Comparison of ENCODE assay signal across 9 mouse cellular contexts in genomic region chr7:24363228-24363627, GRCm38 (mm10). TPM values are rescaled to one million over a fixed set of nuclear protein-coding genes. Genes with fewer than 3 reads are reported as not detected.
A peak's percentile ranks its signal among the peaks of the same experiment; 100 is the strongest.
DNase-seq lines count a peak whose midpoint lies in the region; ATAC-seq and TF ChIP-seq lines count a peak whose summit lies in the region.
"Had no signal": no experiment of that assay in that cellular context is flagged by ENCODE, and none has a peak within 500 bp of the region (broad histone marks: within the 10 kb centered on the region; RNA-seq: fewer than 3 reads in every experiment).

No protein-coding gene starts in this region.

- TF ChIP-seq CTCF in forebrain, postnatal 0 days (IDR thresholded peaks at IDR 0.05; ENCODE audit: low read depth): peak; percentile 61

- H3K9ac ChIP-seq in forebrain, postnatal 0 days: no peak overlapping the region
- H3K9ac ChIP-seq in forebrain, embryonic 12.5 days: no peak overlapping the region
- H3K9ac ChIP-seq in neural tube, embryonic 11.5 days (ENCODE audit: low read length): no peak overlapping the region
- H3K9ac ChIP-seq in neural tube, embryonic 15.5 days (replicated peaks): no peak overlapping the region
- H3K9ac ChIP-seq: liver, embryonic 15.5 days had no signal

- no peaks in the 10 kb centered on the region for H3K4me1 ChIP-seq in forebrain, postnatal 0 days (ENCODE audit: insufficient read depth)
- no peaks in the 10 kb centered on the region for H3K4me1 ChIP-seq in forebrain, embryonic 12.5 days
- H3K4me1 ChIP-seq in neural tube, embryonic 11.5 days (ENCODE audit: control insufficient read depth, insufficient read depth, low read length): no peaks in the 10 kb centered on the region
- H3K4me1 ChIP-seq in neural tube, embryonic 15.5 days: no peaks in the 10 kb centered on the region

- 26% methylated on average over 6 of the region's 7 CpGs for WGBS in forebrain, postnatal 0 days
- 24% methylated on average over 7 of the region's 7 CpGs for whole genome bisulfite sequencing in forebrain, embryonic 12.5 days
- WGBS in neural tube, embryonic 11.5 days: 30% methylated on average over 7 of the region's 7 CpGs
- WGBS in neural tube, embryonic 15.5 days: 26% methylated on average over 7 of the region's 7 CpGs

- no peaks in the 10 kb centered on the region for H3K27me3 ChIP-seq in forebrain, postnatal 0 days (ENCODE audit: insufficient read depth, low read length)
- H3K27me3 ChIP-seq in forebrain, embryonic 12.5 days: peaks cover 13% of the 10 kb centered on the region
- no peaks in the 10 kb centered on the region for H3K27me3 ChIP-seq in neural tube, embryonic 11.5 days (ENCODE audit: control insufficient read depth, insufficient read depth, low read length)
- H3K27me3 ChIP-seq in neural tube, embryonic 15.5 days (replicated peaks): no peaks in the 10 kb centered on the region; the same call in 1 of the 2 replicates

- no peak for ATAC-seq in forebrain, postnatal 0 days
- ATAC-seq in forebrain, embryonic 12.5 days (ENCODE audit: low FRiP score): no peak
- no peak for ATAC-seq in neural tube, embryonic 11.5 days (ENCODE audit: insufficient read depth, low FRiP score, low TSS enrichment)
- ATAC-seq in neural tube, embryonic 15.5 days (ENCODE audit: low FRiP score): no peak
- ATAC-seq in monocyte, adult 5-6 weeks (replicated peaks; ENCODE audit: insufficient number of reproducible peaks, low FRiP score, low TSS enrichment, poor library complexity, severe bottlenecking): no peak

- no peak overlapping the region for H3K4me2 ChIP-seq in forebrain, postnatal 0 days (ENCODE audit: low read depth)
- H3K4me2 ChIP-seq in forebrain, embryonic 12.5 days: no peak overlapping the region
- no peak overlapping the region for H3K4me2 ChIP-seq in neural tube, embryonic 11.5 days (ENCODE audit: low read depth)
- H3K4me2 ChIP-seq in neural tube, embryonic 15.5 days: no peak overlapping the region
- H3K4me2 ChIP-seq: liver, embryonic 15.5 days had no signal

- H3K4me3 ChIP-seq in forebrain, postnatal 0 days (ENCODE audit: low read depth, low read length): no peak overlapping the region
- H3K4me3 ChIP-seq in forebrain, embryonic 12.5 days (replicated peaks): no peak overlapping the region
- H3K4me3 ChIP-seq in neural tube, embryonic 11.5 days (ENCODE audit: low read depth, low read length): no peak overlapping the region
- no peak overlapping the region for H3K4me3 ChIP-seq in neural tube, embryonic 15.5 days (replicated peaks)
- H3K4me3 ChIP-seq: liver, embryonic 15.5 days had no signal

- peak; percentile 44 for DNase-seq in forebrain, postnatal 0 days
- peak; percentile 57 for DNase-seq in neural tube, embryonic 11.5 days (ENCODE audit: low spot score)
- peak; percentile 32 for DNase-seq in embryo, embryonic 10 days (ENCODE audit: low spot score)
- DNase-seq in mesoderm, embryonic 11.5 days (ENCODE audit: low read depth, low spot score): peak; percentile 56
- DNase-seq in cerebellum, postnatal 36 days: no peak

- H3K9me3 ChIP-seq in forebrain, postnatal 0 days (ENCODE audit: low read length): no peaks in the 10 kb centered on the region
- no peaks in the 10 kb centered on the region for H3K9me3 ChIP-seq in forebrain, embryonic 12.5 days
- no peaks in the 10 kb centered on the region for H3K9me3 ChIP-seq in neural tube, embryonic 11.5 days (ENCODE audit: control insufficient read depth, low read length)
- no peaks in the 10 kb centered on the region for H3K9me3 ChIP-seq in neural tube, embryonic 15.5 days (replicated peaks)
- H3K9me3 ChIP-seq: liver, embryonic 15.5 days had no signal

- H3K27ac ChIP-seq in forebrain, postnatal 0 days (ENCODE audit: low read depth, low read length): no peak overlapping the region
- H3K27ac ChIP-seq in forebrain, embryonic 12.5 days: no peak overlapping the region
- H3K27ac ChIP-seq in neural tube, embryonic 11.5 days (ENCODE audit: low read depth, low read length): no peak overlapping the region
- no peak overlapping the region for H3K27ac ChIP-seq in neural tube, embryonic 15.5 days (replicated peaks)
- H3K27ac ChIP-seq: liver, embryonic 15.5 days had no signal

- H3K36me3 ChIP-seq in forebrain, postnatal 0 days (ENCODE audit: insufficient read depth): no peaks in the 10 kb centered on the region
- no peaks in the 10 kb centered on the region for H3K36me3 ChIP-seq in forebrain, embryonic 12.5 days (replicated peaks)
- H3K36me3 ChIP-seq in neural tube, embryonic 11.5 days (ENCODE audit: control insufficient read depth, insufficient read depth, low read length): no peaks in the 10 kb centered on the region
- H3K36me3 ChIP-seq in neural tube, embryonic 15.5 days: no peaks in the 10 kb centered on the region
- H3K36me3 ChIP-seq: liver, embryonic 15.5 days had no signal

RNA-seq across cellular contexts. Expression of gene Kcnn4, which starts 6.8 kb away (rescaled TPM):
- total RNA-seq in forebrain, postnatal 0 days (2014; rRNA removed): 1.2 and 1.5 TPM in 2 replicates
- polyA plus RNA-seq in forebrain, postnatal 0 days (2015; fragmentation: Nextera tagmentation; extraction: Ambion mirVana): 0.88 and 1.1 TPM in 2 replicates
- polyA plus RNA-seq in forebrain, embryonic 12.5 days (2016; fragmentation: Nextera tagmentation; extraction: Ambion mirVana): 1.1 and 1.4 TPM in 2 replicates
- 2.4 and 3.8 TPM in 2 replicates for polyA plus RNA-seq in neural tube, embryonic 11.5 days (2014; fragmentation: Nextera tagmentation; extraction: Ambion mirVana)
- 3.0 and 11.2 TPM in 2 replicates for polyA plus RNA-seq in neural tube, embryonic 15.5 days (2015; fragmentation: Nextera tagmentation; extraction: Ambion mirVana)
- 10.3 to 11.8 TPM (median 11.5 TPM) in 3 replicates for total RNA-seq in monocyte, adult 5-6 weeks (2017)

RNA-seq across cellular contexts. Expression of gene Lypd5, which starts 14.2 kb away (rescaled TPM):
- not detected in 2 replicates for total RNA-seq in forebrain, postnatal 0 days (2014; rRNA removed)
- polyA plus RNA-seq in forebrain, postnatal 0 days (2015; fragmentation: Nextera tagmentation; extraction: Ambion mirVana): not detected in 2 replicates
- polyA plus RNA-seq in forebrain, embryonic 12.5 days (2016; fragmentation: Nextera tagmentation; extraction: Ambion mirVana): not detected in 2 replicates
- polyA plus RNA-seq in neural tube, embryonic 11.5 days (2014; fragmentation: Nextera tagmentation; extraction: Ambion mirVana): not detected in 2 replicates
- 0.06 TPM in 1 of 2 replicates, not detected in the other for polyA plus RNA-seq in neural tube, embryonic 15.5 days (2015; fragmentation: Nextera tagmentation; extraction: Ambion mirVana)
- total RNA-seq in monocyte, adult 5-6 weeks (2017): not detected in 3 replicates
- polyA plus RNA-seq: liver, embryonic 15.5 days had no signal

RNA-seq across cellular contexts. Expression of gene Tescl, which starts 29.5 kb away (rescaled TPM):
- not detected in 2 replicates for total RNA-seq in forebrain, postnatal 0 days (2014; rRNA removed)
- polyA plus RNA-seq in forebrain, postnatal 0 days (2015; fragmentation: Nextera tagmentation; extraction: Ambion mirVana): not detected in 2 replicates
- polyA plus RNA-seq in forebrain, embryonic 12.5 days (2016; fragmentation: Nextera tagmentation; extraction: Ambion mirVana): not detected in 2 replicates
- polyA plus RNA-seq in neural tube, embryonic 11.5 days (2014; fragmentation: Nextera tagmentation; extraction: Ambion mirVana): not detected in 2 replicates
- polyA plus RNA-seq in neural tube, embryonic 15.5 days (2015; fragmentation: Nextera tagmentation; extraction: Ambion mirVana): 0.24 and 0.29 TPM in 2 replicates
- 2.3 TPM in 1 of 3 replicates, not detected in the others for total RNA-seq in monocyte, adult 5-6 weeks (2017)
- polyA plus RNA-seq: liver, embryonic 15.5 days had no signal

RNA-seq across cellular contexts. Expression of gene Smg9, which starts 36.2 kb away (rescaled TPM):
- 23.9 and 31.8 TPM in 2 replicates for total RNA-seq in forebrain, postnatal 0 days (2014; rRNA removed)
- 25.2 and 28.5 TPM in 2 replicates for polyA plus RNA-seq in forebrain, postnatal 0 days (2015; fragmentation: Nextera tagmentation; extraction: Ambion mirVana)
- 25.6 and 29.1 TPM in 2 replicates for polyA plus RNA-seq in forebrain, embryonic 12.5 days (2016; fragmentation: Nextera tagmentation; extraction: Ambion mirVana)
- 21.8 and 27.3 TPM in 2 replicates for polyA plus RNA-seq in neural tube, embryonic 11.5 days (2014; fragmentation: Nextera tagmentation; extraction: Ambion mirVana)
- 34.4 and 38.3 TPM in 2 replicates for polyA plus RNA-seq in neural tube, embryonic 15.5 days (2015; fragmentation: Nextera tagmentation; extraction: Ambion mirVana)
- 20.1 to 30.8 TPM (median 22.6 TPM) in 3 replicates for total RNA-seq in monocyte, adult 5-6 weeks (2017)

RNA-seq across cellular contexts. Expression of gene Zfp94, which starts 46.8 kb away (rescaled TPM):
- total RNA-seq in forebrain, postnatal 0 days (2014; rRNA removed): 15.8 and 16.9 TPM in 2 replicates
- 19.3 and 21.2 TPM in 2 replicates for polyA plus RNA-seq in forebrain, postnatal 0 days (2015; fragmentation: Nextera tagmentation; extraction: Ambion mirVana)
- 17.8 and 19.0 TPM in 2 replicates for polyA plus RNA-seq in forebrain, embryonic 12.5 days (2016; fragmentation: Nextera tagmentation; extraction: Ambion mirVana)
- 12.2 and 16.5 TPM in 2 replicates for polyA plus RNA-seq in neural tube, embryonic 11.5 days (2014; fragmentation: Nextera tagmentation; extraction: Ambion mirVana)
- polyA plus RNA-seq in neural tube, embryonic 15.5 days (2015; fragmentation: Nextera tagmentation; extraction: Ambion mirVana): 20.0 and 20.2 TPM in 2 replicates
- 2.4 to 4.6 TPM (median 4.5 TPM) in 3 replicates for total RNA-seq in monocyte, adult 5-6 weeks (2017)

Comparison
In these comparisons a context has a peak if more than half of its experiments do, and no peak if none do; other contexts are left out.
1. DNase-seq: peak in forebrain, postnatal 0 days (single experiment), neural tube, embryonic 11.5 days (single experiment), embryo, embryonic 10 days (single experiment) and mesoderm, embryonic 11.5 days (single experiment); none in cerebellum, postnatal 36 days (0 of 2).